Mouse (Mus musculus) bone marrow, adult 2 months (tissue): ENCODE measurements around the gene Mup11. TPM values are rescaled to one million over a fixed set of nuclear protein-coding genes. Genes with fewer than 3 reads are reported as not detected.
"Not testable (repeated sequence)": the region's sequence is repeated elsewhere in the genome, so short reads cannot be mapped to it uniquely, and the experiment has no call there.

Experiments used
- H3K27ac ChIP-seq: fragments of 200-500 bp; 2 replicates; pipeline ENCODE4 v1.5.1; 2012; ENCODE audit warnings: low read depth, mild to moderate bottlenecking, control low read depth, inconsistent platforms, low read length; ENCODE audit not compliant: control insufficient read depth, poor library complexity, insufficient read depth
- H3K4me1 ChIP-seq: fragments of 200-500 bp; 2 replicates; pipeline ENCODE4 v1.6.1; 2011; ENCODE audit warnings: low read length; ENCODE audit not compliant: control insufficient read depth, insufficient read depth
- H3K4me3 ChIP-seq: fragments of 200-500 bp; replicated peaks from 2 replicates; pipeline ENCODE3; 2011; ENCODE audit warnings: mild to moderate bottlenecking, low read depth, low read length, control low read depth; ENCODE audit not compliant: control insufficient read depth
- WGBS: fragments of 180-500 bp; shearing (Covaris S2); methylation state at CpG from one replicate; pipeline ENCODE4 v1.1.7; 2018; 5-methylcytosine and 5-hydroxymethylcytosine counted together
- polyA plus RNA-seq: library from polyadenylated mRNA; stranded (reverse); fragments of >200 nt; gene quantifications from 2 replicates; pipeline ENCODE4 v1.2.4, GENCODE M21; 2011; ENCODE audit warnings: low replicate concordance; ENCODE audit not compliant: missing spikeins, insufficient read depth, insufficient read length

The Mup11 gene
- 15.2 and 82.9 TPM in 2 replicates for polyA plus RNA-seq

- not testable (repeated sequence) for H3K27ac ChIP-seq, H3K4me3 ChIP-seq, H3K4me1 ChIP-seq
- 75% methylated on average over 5 of the region's 5 CpGs for WGBS
Observed at GRCm38 (mm10) chr4:60662311-60662710, at the start of gene Mup11. Gene Mup11, minus strand, starts transcription at chr4:60662411.

Other genes starting within 250 kb of the Mup11 start
- not detected in 2 replicates for gene Mup9, start 240.5 kb downstream of the Mup11 start, polyA plus RNA-seq
- 11.0 and 46.6 TPM in 2 replicates for gene Mup1, start 160.5 kb downstream of the Mup11 start, polyA plus RNA-seq
- gene Mup10, start 80.2 kb downstream of the Mup11 start, polyA plus RNA-seq: 3.8 TPM in 1 of 2 replicates, not detected in the other
- not detected in 2 replicates for gene Mup12, start 78.9 kb upstream of the Mup11 start, polyA plus RNA-seq
- gene Mup22, start 159.1 kb upstream of the Mup11 start, polyA plus RNA-seq: 49.8 and 294 TPM in 2 replicates